In the genomic region with DNA sequence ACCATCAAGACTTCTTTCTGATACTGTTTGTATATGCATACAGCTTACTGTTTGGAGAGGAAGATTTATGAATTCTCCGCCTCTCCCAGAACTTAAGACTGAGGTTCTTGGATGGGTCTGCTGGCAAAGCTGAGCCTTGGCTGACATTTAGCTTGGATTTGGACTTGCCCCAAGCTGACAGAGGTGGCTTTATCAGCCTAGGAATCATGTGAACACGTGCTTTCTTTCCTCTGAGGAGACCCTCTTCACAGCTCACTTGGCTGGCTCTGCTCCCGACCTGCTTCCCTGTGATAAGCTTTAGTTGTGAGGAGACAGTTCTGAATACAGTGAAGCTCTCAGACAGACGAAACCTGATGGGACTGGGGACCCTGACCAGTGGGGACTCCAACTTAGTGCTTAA, we compare ENCODE assay signal across 16 mouse cellular contexts. TPM values are rescaled to one million over a fixed set of nuclear protein-coding genes. Genes with fewer than 3 reads are reported as not detected.
DNase-seq lines count a peak whose midpoint lies in the region; ATAC-seq lines count a peak whose summit lies in the region.
"Had no signal": no experiment of that assay in that cellular context is flagged by ENCODE, and none has a peak within 500 bp of the region (broad histone marks: within the 10 kb centered on the region; RNA-seq: fewer than 3 reads in every experiment).

No protein-coding gene starts in this region.

- H3K9ac ChIP-seq in heart, embryonic 13.5 days = peak overlapping the region; percentile 42; the same call in 1 of the 2 replicates
- H3K9ac ChIP-seq in neural tube, embryonic 13.5 days = no peak overlapping the region
- H3K9ac ChIP-seq: embryonic facial prominence, embryonic 12.5 days; liver, embryonic 13.5 days; stomach, embryonic 15.5 days had no signal

- no peak overlapping the region for H3K4me2 ChIP-seq in heart, embryonic 13.5 days
- H3K4me2 ChIP-seq in neural tube, embryonic 13.5 days = no peak overlapping the region
- H3K4me2 ChIP-seq: embryonic facial prominence, embryonic 12.5 days; liver, embryonic 13.5 days; stomach, embryonic 15.5 days had no signal

- H3K27me3 ChIP-seq in heart, embryonic 13.5 days (replicated peaks) = no peaks in the 10 kb centered on the region
- no peaks in the 10 kb centered on the region for H3K27me3 ChIP-seq in neural tube, embryonic 13.5 days
- H3K27me3 ChIP-seq: embryonic facial prominence, embryonic 12.5 days; liver, embryonic 13.5 days; stomach, embryonic 15.5 days had no signal

- DNase-seq in cerebellum, postnatal 14 days = peak; percentile 75 to 77
- DNase-seq in cerebellum, postnatal 25 days = no peak
- DNase-seq in heart, postnatal 14 days = no peak
- DNase-seq in neural tube, embryonic 10.5 days (ENCODE audit: extremely low spot score, low spot score) = no peak
- DNase-seq in T-cell, adult 2 months (ENCODE audit: low spot score) = no peak
- DNase-seq in spleen, postnatal 4 days (ENCODE audit: low spot score in 2 of 2) = no peak
- DNase-seq: cerebellum, adult 8-10 months; kidney, adult 18-20 months; liver, embryonic 13.5 days; thymus, postnatal 25 days had no signal

- H3K27ac ChIP-seq in heart, embryonic 13.5 days (replicated peaks) = peak overlapping the region; percentile 91
- 0 out of 2 replicates have a peak overlapping the region, but pooled peaks have one; percentile 11 for H3K27ac ChIP-seq in neural tube, embryonic 13.5 days (replicated peaks)
- H3K27ac ChIP-seq: embryonic facial prominence, embryonic 12.5 days; liver, embryonic 13.5 days; stomach, embryonic 15.5 days had no signal

- peaks cover 60% of the 10 kb centered on the region for H3K4me1 ChIP-seq in heart, embryonic 13.5 days
- no peaks in the 10 kb centered on the region for H3K4me1 ChIP-seq in neural tube, embryonic 13.5 days (replicated peaks)
- H3K4me1 ChIP-seq: embryonic facial prominence, embryonic 12.5 days; liver, embryonic 13.5 days had no signal

- WGBS in heart, embryonic 13.5 days = 29% methylated on average over 4 of the region's 4 CpGs
- WGBS in neural tube, embryonic 13.5 days = 76% methylated on average over 4 of the region's 4 CpGs

- H3K36me3 ChIP-seq in heart, embryonic 13.5 days = peaks cover 28% of the 10 kb centered on the region
- peaks cover 44% of the 10 kb centered on the region for H3K36me3 ChIP-seq in neural tube, embryonic 13.5 days

- ATAC-seq in heart, embryonic 13.5 days (ENCODE audit: extremely low read depth, insufficient number of reproducible peaks, low FRiP score, low TSS enrichment) = no peak
- ATAC-seq in neural tube, embryonic 13.5 days (ENCODE audit: low read depth) = no peak

- intact Hi-C loops in heart, postnatal 14 days (cut with DNase I) = no loop called here

- no peak overlapping the region for H3K4me3 ChIP-seq in heart, embryonic 13.5 days
- no peak overlapping the region for H3K4me3 ChIP-seq in neural tube, embryonic 13.5 days
- H3K4me3 ChIP-seq: embryonic facial prominence, embryonic 12.5 days; liver, embryonic 13.5 days; stomach, embryonic 15.5 days had no signal

- H3K9me3 ChIP-seq in heart, embryonic 13.5 days = no peaks in the 10 kb centered on the region
- no peaks in the 10 kb centered on the region for H3K9me3 ChIP-seq in neural tube, embryonic 13.5 days
- H3K9me3 ChIP-seq: embryonic facial prominence, embryonic 12.5 days; liver, embryonic 13.5 days; stomach, embryonic 15.5 days had no signal

RNA-seq across cellular contexts. Expression of a gene that starts 33.0 kb away (rescaled TPM):
- 0.11 TPM in 1 of 2 replicates, not detected in the other for polyA plus RNA-seq in heart, embryonic 13.5 days (2015; fragmentation: Nextera tagmentation; extraction: Ambion mirVana)
- total RNA-seq in heart, postnatal 14 days (2021) = under 1 TPM in 1 of 2 experiments, not detected in 1; 0.50 TPM
- polyA plus RNA-seq in neural tube, embryonic 13.5 days (2015; fragmentation: Nextera tagmentation; extraction: Ambion mirVana) = 2.4 and 2.9 TPM in 2 replicates
- total RNA-seq: granulocyte monocyte progenitor cell, adult 5-6 weeks; megakaryocyte progenitor cell, adult 5-6 weeks had no signal
- polyA plus RNA-seq: liver, embryonic 13.5 days had no signal

RNA-seq across cellular contexts. Expression of a gene that starts 33.7 kb away (rescaled TPM):
- polyA plus RNA-seq in heart, embryonic 13.5 days (2015; fragmentation: Nextera tagmentation; extraction: Ambion mirVana) = 29.5 and 34.2 TPM in 2 replicates
- 10 to 100 TPM; 17.3 to 21.7 TPM for total RNA-seq in heart, postnatal 14 days (2021)
- polyA plus RNA-seq in neural tube, embryonic 13.5 days (2015; fragmentation: Nextera tagmentation; extraction: Ambion mirVana) = 57.4 and 59.3 TPM in 2 replicates

RNA-seq across cellular contexts. Expression of a gene that starts 34.5 kb away (rescaled TPM):
- 81.7 and 88.8 TPM in 2 replicates for polyA plus RNA-seq in heart, embryonic 13.5 days (2015; fragmentation: Nextera tagmentation; extraction: Ambion mirVana)
- 10 to 100 TPM; 48.9 to 50.7 TPM for total RNA-seq in heart, postnatal 14 days (2021)
- 92.2 and 105 TPM in 2 replicates for polyA plus RNA-seq in neural tube, embryonic 13.5 days (2015; fragmentation: Nextera tagmentation; extraction: Ambion mirVana)

RNA-seq across cellular contexts. Expression of a gene that starts 38.9 kb away (rescaled TPM):
- polyA plus RNA-seq in heart, embryonic 13.5 days (2015; fragmentation: Nextera tagmentation; extraction: Ambion mirVana) = 27.9 and 29.4 TPM in 2 replicates
- total RNA-seq in heart, postnatal 14 days (2021) = 10 to 100 TPM; 32.3 to 33.7 TPM
- 27.8 and 31.1 TPM in 2 replicates for polyA plus RNA-seq in neural tube, embryonic 13.5 days (2015; fragmentation: Nextera tagmentation; extraction: Ambion mirVana)

Comparison
In these comparisons a context has a peak if more than half of its experiments do, and no peak if none do; other contexts are left out.
1. DNase-seq: peak in cerebellum, postnatal 14 days (2 of 2); none in cerebellum, postnatal 25 days (0 of 2), heart, postnatal 14 days (0 of 2), neural tube, embryonic 10.5 days (single experiment), T-cell, adult 2 months (single experiment) and spleen, postnatal 4 days (0 of 2).